Mouse (Mus musculus): Measurements from ENCODE around the gene Fgf16. TPM values are rescaled to one million over a fixed set of nuclear protein-coding genes. Genes with fewer than 3 reads are reported as not detected.
A peak's percentile ranks its signal among the peaks of the same experiment; 100 is the strongest.

The Fgf16 gene
- polyA plus RNA-seq, 1 experiment from 2014 or later = 0.15 TPM

- 0 out of 2 replicates have a peak, but pooled peaks have one; percentile 6 for ATAC-seq (ENCODE audit: insufficient read depth, low FRiP score)
- 22% methylated on average over 35 of the region's 36 CpGs for WGBS
- H3K9ac ChIP-seq (ENCODE audit: low read length) = peak overlapping the region; percentile 64
- peak overlapping the region; percentile 62 for H3K4me2 ChIP-seq (ENCODE audit: low read depth, low read length)
- H3K4me3 ChIP-seq (replicated peaks; ENCODE audit: low read length) = peak overlapping the region; percentile 49
- H3K4me1 ChIP-seq (ENCODE audit: control insufficient read depth, insufficient read depth, low read length) = 0 out of 2 replicates have a peak, but pooled peaks cover 3% of the 10 kb centered on the region
- no peaks in the 10 kb centered on the region for H3K36me3 ChIP-seq (ENCODE audit: control insufficient read depth, insufficient read depth, low read length)
- H3K27ac ChIP-seq (ENCODE audit: low read length) = no peak overlapping the region
- H3K9me3 ChIP-seq (replicated peaks; ENCODE audit: control insufficient read depth, low read length) = no peaks in the 10 kb centered on the region; the same call in 1 of the 2 replicates
- H3K27me3 ChIP-seq (ENCODE audit: control insufficient read depth, insufficient read depth, low read length) = peaks cover 35% of the 10 kb centered on the region
Measured at GRCm38 (mm10) chrX:105765005-105765706, 1.1 kb downstream of the Fgf16 start.

GRCm38 (mm10) chrX:105766013-105766412 lies 1.9 kb downstream of the Fgf16 start:
- H3K4me2 ChIP-seq (ENCODE audit: low read depth, low read length) = no peak overlapping the region
- WGBS = 32% methylated on average over 6 of the region's 6 CpGs
- H3K27me3 ChIP-seq (ENCODE audit: control insufficient read depth, insufficient read depth, low read length) = peaks cover 35% of the 10 kb centered on the region
- H3K4me1 ChIP-seq (ENCODE audit: control insufficient read depth, insufficient read depth, low read length) = 0 out of 2 replicates have a peak, but pooled peaks cover 3% of the 10 kb centered on the region
- no peaks in the 10 kb centered on the region; the same call in 1 of the 2 replicates for H3K9me3 ChIP-seq (replicated peaks; ENCODE audit: control insufficient read depth, low read length)
- no peak overlapping the region for H3K9ac ChIP-seq (ENCODE audit: low read length)
- no peaks in the 10 kb centered on the region for H3K36me3 ChIP-seq (ENCODE audit: control insufficient read depth, insufficient read depth, low read length)
- H3K4me3 ChIP-seq (replicated peaks; ENCODE audit: low read length) = no peak overlapping the region
- no peak overlapping the region for H3K27ac ChIP-seq (ENCODE audit: low read length)
- ATAC-seq (ENCODE audit: insufficient read depth, low FRiP score) = no peak

- Histone ChIP-seq H3K4me1 (ENCODE audit: control insufficient read depth, insufficient read depth, low read length) (0 out of 2 replicates have a peak, but pooled peaks cover 3% of the 10 kb centered on the region), H3K9me3 (replicated peaks; ENCODE audit: control insufficient read depth, low read length) (no peaks in the 10 kb centered on the region), H3K4me3 (replicated peaks; ENCODE audit: low read length) (no peak overlapping the region), H3K4me2 (ENCODE audit: low read depth, low read length) (no peak overlapping the region), H3K27ac (ENCODE audit: low read length) (no peak overlapping the region), H3K9ac (ENCODE audit: low read length) (no peak overlapping the region), H3K27me3 (ENCODE audit: control insufficient read depth, insufficient read depth, low read length) (peaks cover 30% of the 10 kb centered on the region), H3K36me3 (ENCODE audit: control insufficient read depth, insufficient read depth, low read length) (no peaks in the 10 kb centered on the region)
- no peak for ATAC-seq (ENCODE audit: insufficient read depth, low FRiP score)
- 29% methylated on average over 8 of the region's 9 CpGs for WGBS
Measured at GRCm38 (mm10) chrX:105767177-105767764, 3.2 kb downstream of the Fgf16 start.

GRCm38 (mm10) chrX:105767932-105768331 lies 3.9 kb downstream of the Fgf16 start:
- Histone ChIP-seq H3K4me1 (ENCODE audit: control insufficient read depth, insufficient read depth, low read length) (0 out of 2 replicates have a peak, but pooled peaks cover 3% of the 10 kb centered on the region), H3K9me3 (replicated peaks; ENCODE audit: control insufficient read depth, low read length) (no peaks in the 10 kb centered on the region), H3K9ac (ENCODE audit: low read length) (no peak overlapping the region), H3K4me3 (replicated peaks; ENCODE audit: low read length) (no peak overlapping the region), H3K27me3 (ENCODE audit: control insufficient read depth, insufficient read depth, low read length) (peaks cover 29% of the 10 kb centered on the region), H3K36me3 (ENCODE audit: control insufficient read depth, insufficient read depth, low read length) (no peaks in the 10 kb centered on the region), H3K4me2 (ENCODE audit: low read depth, low read length) (no peak overlapping the region), H3K27ac (ENCODE audit: low read length) (no peak overlapping the region)
- 61% methylated on average over 3 of the region's 3 CpGs for WGBS
- ATAC-seq (ENCODE audit: insufficient read depth, low FRiP score) = no peak

GRCm38 (mm10) chrX:105773281-105773680 lies 9.2 kb downstream of the Fgf16 start:
- no peak overlapping the region for H3K4me3 ChIP-seq (replicated peaks; ENCODE audit: low read length)
- H3K36me3 ChIP-seq (ENCODE audit: control insufficient read depth, insufficient read depth, low read length) = no peaks in the 10 kb centered on the region
- 72% methylated on average over 5 of the region's 5 CpGs for WGBS
- no peak overlapping the region for H3K27ac ChIP-seq (ENCODE audit: low read length)
- H3K27me3 ChIP-seq (ENCODE audit: control insufficient read depth, insufficient read depth, low read length) = 0 out of 2 replicates have a peak, but pooled peaks cover 4% of the 10 kb centered on the region
- H3K4me2 ChIP-seq (ENCODE audit: low read depth, low read length) = no peak overlapping the region
- H3K4me1 ChIP-seq (ENCODE audit: control insufficient read depth, insufficient read depth, low read length) = no peaks in the 10 kb centered on the region
- H3K9me3 ChIP-seq (replicated peaks; ENCODE audit: control insufficient read depth, low read length) = no peaks in the 10 kb centered on the region
- H3K9ac ChIP-seq (ENCODE audit: low read length) = no peak overlapping the region
- no peak for ATAC-seq (ENCODE audit: insufficient read depth, low FRiP score)

GRCm38 (mm10) chrX:105794806-105795403 lies 30.8 kb downstream of the Fgf16 start:
- Histone ChIP-seq H3K9ac (ENCODE audit: low read length) (no peak overlapping the region), H3K27ac (ENCODE audit: low read length) (peak overlapping the region; percentile 21; the same call in 1 of the 2 replicates), H3K4me3 (replicated peaks; ENCODE audit: low read length) (no peak overlapping the region), H3K27me3 (ENCODE audit: control insufficient read depth, insufficient read depth, low read length) (no peaks in the 10 kb centered on the region; the same call in 1 of the 2 replicates), H3K9me3 (replicated peaks; ENCODE audit: control insufficient read depth, low read length) (no peaks in the 10 kb centered on the region), H3K4me2 (ENCODE audit: low read depth, low read length) (no peak overlapping the region), H3K4me1 (ENCODE audit: control insufficient read depth, insufficient read depth, low read length) (no peaks in the 10 kb centered on the region), H3K36me3 (ENCODE audit: control insufficient read depth, insufficient read depth, low read length) (no peaks in the 10 kb centered on the region)
- WGBS = 50% methylated on average over 8 of the region's 8 CpGs
- no peak; the same call in 1 of the 2 replicates for ATAC-seq (ENCODE audit: insufficient read depth, low FRiP score)

GRCm38 (mm10) chrX:105824462-105824861 lies 60.4 kb downstream of the Fgf16 start:
- Histone ChIP-seq H3K9me3 (replicated peaks; ENCODE audit: control insufficient read depth, low read length) (no peaks in the 10 kb centered on the region), H3K4me3 (replicated peaks; ENCODE audit: low read length) (no peak overlapping the region), H3K36me3 (ENCODE audit: control insufficient read depth, insufficient read depth, low read length) (no peaks in the 10 kb centered on the region), H3K4me2 (ENCODE audit: low read depth, low read length) (no peak overlapping the region), H3K27ac (ENCODE audit: low read length) (no peak overlapping the region), H3K9ac (ENCODE audit: low read length) (no peak overlapping the region), H3K27me3 (ENCODE audit: control insufficient read depth, insufficient read depth, low read length) (no peaks in the 10 kb centered on the region), H3K4me1 (ENCODE audit: control insufficient read depth, insufficient read depth, low read length) (no peaks in the 10 kb centered on the region)
- ATAC-seq (ENCODE audit: insufficient read depth, low FRiP score) = no peak
- WGBS = 78% methylated on average over 5 of the region's 5 CpGs

Data from stomach, embryonic 16.5 days (tissue).